Mouse (Mus musculus): Measurements from ENCODE around the gene Sgsm2.
A peak's percentile ranks its signal among the peaks of the same experiment; 100 is the strongest.

The Sgsm2 gene

DNA sequence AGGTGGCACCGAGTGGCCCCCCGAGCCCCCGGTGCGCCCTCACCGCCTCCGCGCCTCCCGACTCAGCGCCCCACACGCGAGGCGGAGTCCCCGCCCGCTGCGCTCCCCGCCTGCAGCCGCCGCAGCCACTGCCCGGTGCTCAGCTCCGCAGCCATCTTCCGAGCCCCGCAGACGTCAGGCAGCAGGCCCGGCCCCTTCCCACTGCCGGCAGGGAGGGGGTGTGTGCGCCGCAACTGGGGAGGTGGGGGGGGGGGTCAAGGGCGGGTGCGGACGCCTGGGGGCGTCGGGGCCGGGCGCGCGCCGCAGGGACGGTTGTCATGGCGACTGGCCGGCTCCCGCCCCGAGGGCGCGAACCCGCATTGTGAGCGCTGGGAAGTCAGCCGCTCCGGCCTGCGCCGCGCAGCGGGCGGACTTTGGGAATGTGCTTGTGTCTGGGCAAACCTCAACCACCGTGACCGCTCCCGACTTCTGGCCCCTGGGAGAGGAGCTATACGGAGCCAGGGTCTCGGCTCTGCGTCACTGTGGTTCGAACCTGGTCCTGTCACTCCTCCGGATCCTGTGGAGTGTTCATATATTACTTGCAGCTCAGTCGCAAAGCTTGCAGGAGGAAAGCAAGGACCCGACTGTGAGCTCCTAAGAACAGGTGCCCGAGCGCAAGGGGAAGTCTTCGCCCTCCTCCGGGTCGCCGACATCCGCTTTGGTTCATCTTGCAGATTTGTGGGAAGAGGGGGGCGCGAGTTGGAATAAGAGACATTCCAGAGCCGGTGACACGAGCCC is at the start of gene Sgsm2:
Gene Sgsm2 (minus strand): TSS at position 160 of the 777 bp plus-strand sequence.
- no peak for DNase-seq (ENCODE audit: low read depth)

DNA sequence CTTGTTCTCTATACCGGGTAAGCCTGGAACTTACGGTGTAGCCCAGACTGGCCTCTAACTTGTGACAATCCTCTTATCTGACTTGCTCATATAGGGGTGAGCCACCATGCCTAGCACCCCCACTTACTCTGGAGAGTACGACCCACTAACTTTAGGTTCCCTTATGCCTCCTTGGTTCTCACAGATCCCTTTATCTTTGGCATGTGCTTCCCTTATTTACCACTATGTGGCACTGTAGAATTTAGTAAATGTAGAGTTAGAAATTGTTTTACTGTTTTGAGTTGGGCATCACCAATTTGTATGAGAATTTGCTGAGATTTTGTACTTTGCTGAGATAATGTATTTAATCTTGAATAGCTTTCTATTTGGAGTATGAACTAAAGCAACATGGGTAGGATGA is 49.5 kb upstream of the Sgsm2 start:
- DNase-seq (ENCODE audit: low read depth), result peak; percentile 40

DNA sequence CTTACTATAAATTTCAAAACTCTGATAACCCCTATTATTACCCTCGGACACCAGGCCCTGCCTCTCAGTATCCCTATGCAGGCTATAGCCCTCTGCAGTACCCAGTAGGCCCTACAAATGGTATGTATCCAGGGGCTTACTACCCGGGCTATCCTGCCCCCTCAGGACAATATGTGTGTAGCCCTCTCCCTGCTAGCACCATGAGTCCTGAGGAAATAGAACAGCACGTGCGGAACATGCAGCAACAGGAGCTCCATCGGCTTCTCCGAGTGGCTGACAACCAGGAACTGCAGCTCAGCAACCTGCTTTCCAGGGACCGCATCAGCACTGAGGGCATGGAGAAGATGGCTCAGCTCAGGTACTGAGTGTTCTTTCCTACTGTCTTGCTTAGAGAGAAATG is 33.5 kb upstream of the Sgsm2 start:
- DNase-seq (ENCODE audit: low read depth), result no peak

DNA sequence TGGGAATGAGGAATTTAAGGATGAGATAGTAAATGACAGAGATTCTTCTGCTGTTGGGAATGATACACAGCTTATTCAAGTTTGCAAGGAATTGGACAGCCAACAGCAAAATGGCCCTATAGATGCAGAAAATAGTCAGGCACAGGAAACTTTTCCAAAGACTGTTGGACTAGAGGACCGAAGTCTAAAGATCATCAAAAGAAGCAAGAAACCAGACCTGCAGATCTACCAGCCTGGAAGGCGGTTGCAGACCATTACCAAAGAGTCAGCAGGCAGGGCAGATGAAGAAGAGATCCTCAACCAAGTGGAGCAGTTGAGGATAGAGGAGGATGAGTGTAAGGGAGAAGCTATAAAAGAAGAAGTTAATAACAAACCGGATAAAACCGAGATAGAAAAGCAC is 32.3 kb upstream of the Sgsm2 start:
- DNase-seq (ENCODE audit: low read depth), result no peak

DNA sequence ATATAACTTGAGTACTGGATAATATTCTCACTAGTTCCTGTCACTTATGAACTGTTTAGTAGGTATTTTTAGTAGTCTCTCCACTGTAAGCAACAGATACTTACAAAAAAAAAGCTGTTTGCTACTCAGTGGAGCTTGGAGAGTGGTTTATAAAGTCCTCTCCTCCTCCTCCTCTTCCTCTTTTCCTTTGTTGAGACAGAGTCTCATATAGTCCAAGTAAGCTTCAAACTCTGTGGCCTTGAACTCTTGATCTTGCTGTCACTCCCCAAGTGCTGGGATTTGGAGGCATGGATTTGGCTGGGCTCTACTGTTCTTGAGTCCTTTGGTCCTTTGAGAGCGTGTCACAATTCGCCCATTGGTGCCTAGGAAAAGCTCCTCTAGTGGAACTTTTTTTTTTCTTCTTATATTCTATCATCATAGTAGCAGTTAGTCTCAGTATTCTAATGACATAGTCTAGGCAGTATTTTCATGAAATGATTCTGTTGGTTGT is 30.4 kb upstream of the Sgsm2 start:
- DNase-seq (ENCODE audit: low read depth), result no peak

DNA sequence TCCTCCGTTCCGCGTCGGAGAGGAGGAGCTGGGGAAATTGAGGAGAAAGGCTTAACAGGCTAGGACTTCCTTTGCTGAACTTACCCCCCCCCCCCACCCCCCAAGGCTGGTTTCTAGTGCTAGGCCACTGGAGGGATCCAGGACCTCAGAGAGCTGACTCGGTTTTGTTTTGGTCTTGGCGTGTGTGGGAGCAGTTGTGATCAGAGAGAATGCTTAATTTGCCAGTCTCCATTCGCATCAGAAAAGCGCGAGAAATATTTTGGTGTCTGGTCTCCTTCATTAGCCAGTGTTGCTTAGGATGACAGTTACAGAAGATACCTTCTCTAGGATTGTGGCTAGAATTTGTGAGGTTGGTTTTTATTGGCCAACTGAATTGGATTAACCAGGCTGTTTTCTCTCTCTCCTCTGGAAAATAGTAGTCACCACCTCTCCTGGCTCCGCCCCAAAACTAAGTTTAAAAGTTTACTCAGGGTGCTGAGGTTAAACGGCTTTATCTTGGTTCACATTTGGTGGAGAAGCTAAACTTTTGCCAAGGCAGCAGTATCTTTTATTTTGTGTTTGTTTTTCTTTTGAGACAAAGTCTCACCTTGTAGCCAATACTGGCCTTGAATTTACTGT is 29.6 kb upstream of the Sgsm2 start:
- peak; percentile 80 for DNase-seq (ENCODE audit: low read depth)

DNA sequence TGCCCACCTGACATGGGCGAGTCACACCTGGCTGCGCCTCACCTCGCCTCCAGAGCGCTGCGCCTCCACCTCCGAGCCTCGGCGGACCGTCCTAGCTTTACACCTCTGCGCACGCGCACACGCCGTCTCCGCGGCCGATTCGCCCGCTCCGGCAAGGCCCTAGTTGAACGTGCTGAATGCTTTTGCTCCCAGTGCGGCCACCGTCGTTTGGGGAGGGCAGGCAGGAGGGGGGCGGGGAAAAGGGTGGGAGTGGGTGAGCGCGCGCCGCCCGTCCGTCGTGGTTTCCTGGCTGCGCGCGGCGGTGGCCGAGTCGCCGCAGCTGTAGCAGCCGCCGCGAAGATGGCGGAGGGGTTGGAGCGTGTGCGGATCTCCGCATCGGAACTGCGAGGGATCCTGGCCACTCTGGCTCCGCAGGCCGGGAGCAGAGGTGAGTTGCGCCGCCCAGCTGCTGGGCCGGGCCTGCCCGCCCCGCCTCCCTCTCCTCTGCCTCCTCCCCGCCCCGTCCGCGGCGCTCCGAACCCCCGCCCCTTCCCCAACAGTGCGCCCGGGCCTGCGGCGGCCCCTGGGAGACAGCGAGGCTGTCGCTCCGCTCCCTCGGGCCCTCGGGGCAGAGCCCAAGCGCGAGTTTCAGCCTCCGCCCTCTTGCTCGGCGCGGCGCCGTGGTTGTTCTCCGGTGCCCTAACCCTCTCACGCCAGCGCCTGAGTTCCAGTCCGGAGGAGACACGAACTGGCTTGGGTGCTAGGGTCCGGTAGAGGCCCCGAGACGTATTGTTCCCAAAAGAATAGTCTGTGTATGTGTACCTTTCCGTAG is 28.9 kb upstream of the Sgsm2 start, which contains the start of the genes Smg6 and Srr:
Gene Smg6 (plus strand): TSS at position 247 of the 811 bp plus-strand sequence.
Gene Srr (minus strand): TSS at position 372 of the 811 bp plus-strand sequence.
- peak; percentile 93 for DNase-seq (ENCODE audit: low read depth)

DNA sequence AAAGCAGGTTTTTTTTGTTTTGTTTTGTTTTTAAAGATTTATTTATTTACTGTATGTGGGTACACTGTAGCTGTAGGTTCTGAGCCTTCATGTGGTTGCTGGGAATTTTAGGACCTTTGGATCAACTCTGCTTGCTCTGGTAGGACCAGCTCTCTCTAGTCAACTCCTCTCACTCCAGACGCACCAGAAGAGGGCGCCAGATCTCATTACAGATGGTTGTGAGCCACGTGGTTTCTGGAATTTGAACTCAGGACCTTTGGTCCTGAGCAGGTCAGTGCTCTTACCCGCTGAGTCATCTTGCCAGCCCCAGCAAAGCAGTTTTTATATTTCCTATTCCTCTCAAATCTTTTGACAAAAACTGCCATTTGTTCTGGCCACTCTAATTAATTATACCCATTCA is 27.3 kb upstream of the Sgsm2 start:
- no peak for DNase-seq (ENCODE audit: low read depth)

DNA sequence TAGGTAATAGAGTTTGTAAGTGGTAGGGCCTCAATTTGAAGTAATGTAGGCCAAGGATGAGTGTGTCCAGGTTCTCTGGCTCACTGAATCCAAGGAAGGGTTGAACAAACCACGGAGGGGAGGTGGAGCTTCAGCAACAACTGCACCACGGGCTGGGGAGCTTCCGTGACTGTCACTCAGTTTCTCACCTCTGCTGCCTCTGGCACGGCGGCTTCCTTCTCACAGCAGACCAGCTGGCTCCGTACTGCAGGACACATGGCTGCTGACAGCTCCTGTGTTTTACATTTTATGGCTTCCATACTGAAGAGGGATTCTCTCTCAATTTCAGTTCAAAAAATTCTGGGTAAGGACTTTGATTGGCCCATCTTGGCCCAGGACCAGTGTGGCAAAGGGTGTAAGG is 22.4 kb upstream of the Sgsm2 start:
- DNase-seq (ENCODE audit: low read depth), result no peak

DNA sequence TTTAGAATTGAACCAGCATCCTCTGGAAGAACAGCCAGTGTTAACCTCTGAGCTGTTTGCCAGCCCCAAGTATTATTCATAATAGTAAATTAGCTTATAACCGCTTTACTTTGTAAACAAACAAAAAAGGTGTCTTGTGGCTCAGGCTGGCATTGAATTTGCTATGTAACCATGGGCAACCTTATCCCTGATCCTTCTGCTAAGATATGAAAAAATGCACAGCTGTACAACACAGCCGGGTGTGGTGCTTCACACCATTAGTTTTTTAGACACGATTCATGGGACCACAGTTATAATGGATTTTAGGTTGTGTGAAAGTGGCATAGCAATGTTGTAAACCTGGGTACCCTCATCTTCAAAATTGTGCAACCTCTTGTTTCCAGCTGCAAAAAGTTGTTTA is 15.6 kb upstream of the Sgsm2 start:
- DNase-seq (ENCODE audit: low read depth), result no peak

DNA sequence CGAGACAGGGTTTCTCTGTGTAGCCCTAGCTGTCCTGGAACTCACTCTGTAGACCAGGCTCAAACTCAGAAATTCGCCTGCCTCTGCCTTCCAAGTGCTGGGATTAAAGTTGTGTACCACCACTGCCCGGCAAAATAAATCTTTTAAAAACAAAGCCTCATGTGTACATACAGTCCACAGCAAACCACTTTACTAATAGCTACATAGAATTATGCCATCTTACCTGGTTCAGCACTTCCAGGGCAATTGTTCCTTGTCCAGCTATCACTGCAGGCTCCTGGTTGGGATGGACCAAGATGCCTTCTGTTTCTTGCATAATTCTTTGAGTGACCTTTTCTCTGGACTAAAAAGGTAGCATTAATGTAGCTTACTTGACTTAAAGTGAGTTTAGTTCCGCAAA is 13.1 kb upstream of the Sgsm2 start:
- DNase-seq (ENCODE audit: low read depth), result no peak

DNA sequence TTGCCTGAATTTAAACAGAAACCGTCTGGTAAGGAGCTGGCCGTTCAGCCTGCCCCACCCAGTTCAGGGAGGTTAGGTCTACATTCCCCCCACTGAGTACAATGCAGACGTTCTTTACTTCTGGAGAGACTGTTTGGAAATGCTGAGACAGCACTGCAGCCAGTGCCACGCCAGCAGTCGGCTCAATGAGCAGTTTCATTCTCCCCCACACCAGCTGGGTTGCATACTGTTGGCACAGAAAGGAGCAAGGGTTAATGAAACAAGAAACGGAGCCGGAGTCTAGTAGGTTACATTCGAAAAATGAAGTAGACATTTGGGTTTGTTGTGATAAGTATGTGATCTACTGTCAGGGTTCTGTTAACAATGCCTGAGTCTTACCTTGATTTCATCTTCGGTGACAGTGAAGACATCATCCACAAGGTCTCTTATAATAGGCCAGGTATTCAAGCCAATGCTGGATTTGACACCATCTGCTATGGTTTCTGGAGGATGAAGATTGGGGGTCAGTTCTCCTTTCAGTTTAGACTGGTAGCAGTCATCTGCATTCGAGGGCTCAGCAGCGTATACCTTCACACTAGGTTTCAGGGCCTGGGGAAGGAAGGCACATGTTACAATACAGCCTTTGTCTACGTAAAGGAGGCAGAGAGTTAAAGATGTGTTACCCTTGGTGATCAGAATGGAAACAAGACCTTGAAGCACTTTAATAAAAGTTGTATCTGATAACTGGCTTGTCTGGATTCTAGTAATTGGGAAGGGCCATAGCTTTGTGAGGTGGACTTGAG is 11.9 kb upstream of the Sgsm2 start:
- no peak for DNase-seq (ENCODE audit: low read depth)

DNA sequence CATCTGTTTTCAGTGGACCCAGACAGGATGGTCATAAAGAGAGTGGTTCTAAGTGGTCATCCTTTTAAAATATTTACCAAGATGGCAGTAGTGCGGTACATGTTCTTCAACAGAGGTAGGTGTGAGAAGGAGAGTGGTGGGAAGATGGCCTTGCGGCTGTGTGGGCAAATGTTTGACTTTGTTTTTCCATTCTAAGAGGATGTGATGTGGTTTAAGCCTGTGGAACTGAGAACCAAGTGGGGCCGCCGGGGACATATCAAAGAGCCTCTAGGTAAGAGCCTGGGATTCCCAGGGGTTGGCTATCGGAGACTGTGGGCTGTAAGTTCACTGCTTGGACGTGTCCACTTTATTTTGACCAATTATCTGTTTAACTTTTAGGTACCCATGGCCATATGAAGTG is 11.0 kb upstream of the Sgsm2 start:
- DNase-seq (ENCODE audit: low read depth), result no peak

DNA sequence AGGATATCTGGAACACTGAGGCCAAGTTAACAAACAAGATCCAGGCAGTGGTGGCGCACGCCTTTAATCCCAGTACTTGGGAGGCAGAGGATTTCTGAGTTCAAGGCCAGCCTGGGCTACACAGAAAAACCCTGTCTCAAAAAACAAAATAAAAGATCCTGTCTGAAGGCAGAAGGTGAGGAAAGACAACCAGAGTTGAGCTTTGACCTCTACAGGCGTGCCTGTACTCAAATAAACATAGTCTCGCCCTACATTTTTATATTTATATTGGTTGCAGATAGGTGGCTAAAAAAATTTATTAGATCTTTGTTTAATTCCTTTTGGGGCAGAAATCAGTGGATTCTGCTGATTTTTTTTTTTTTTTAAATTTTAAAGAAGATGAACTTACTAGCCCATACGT is 5.6 kb upstream of the Sgsm2 start:
- no peak for DNase-seq (ENCODE audit: low read depth)

DNA sequence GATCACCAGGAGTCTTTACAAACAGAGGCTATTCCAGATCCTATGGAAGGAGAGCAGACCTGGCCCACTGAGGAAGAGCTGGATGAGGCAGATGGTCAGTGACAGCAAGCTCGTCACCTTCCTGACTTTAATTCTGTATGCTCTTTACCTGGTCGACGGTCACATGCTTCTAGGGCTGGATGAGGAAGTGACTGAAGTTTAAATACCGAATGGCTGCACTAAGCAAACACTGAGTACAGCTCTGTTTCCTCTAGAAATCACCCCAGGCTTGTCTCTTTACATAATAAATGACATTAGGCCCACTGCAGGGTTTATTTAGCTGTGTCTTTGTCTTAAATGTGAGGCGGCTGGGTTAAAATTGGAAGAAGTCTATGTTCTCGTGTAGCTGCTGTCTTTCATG is 4.7 kb upstream of the Sgsm2 start:
- DNase-seq (ENCODE audit: low read depth), result no peak

DNA sequence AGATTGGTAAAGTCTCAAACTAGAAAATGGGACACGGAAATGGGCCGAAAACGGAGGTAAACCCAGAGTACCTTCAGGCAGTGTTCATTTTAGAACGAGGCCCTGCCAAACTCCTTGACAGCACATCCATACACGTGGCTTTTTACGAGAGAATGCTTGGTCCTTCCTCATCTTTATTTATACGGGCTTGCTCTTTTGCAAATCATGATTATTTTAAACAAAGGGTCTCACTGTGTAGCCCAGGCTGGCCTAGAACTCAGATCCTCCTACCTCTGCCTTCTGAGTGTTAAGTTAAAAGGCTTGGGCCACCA is 1.6 kb upstream of the Sgsm2 start:
- no peak for DNase-seq (ENCODE audit: low read depth)

DNA sequence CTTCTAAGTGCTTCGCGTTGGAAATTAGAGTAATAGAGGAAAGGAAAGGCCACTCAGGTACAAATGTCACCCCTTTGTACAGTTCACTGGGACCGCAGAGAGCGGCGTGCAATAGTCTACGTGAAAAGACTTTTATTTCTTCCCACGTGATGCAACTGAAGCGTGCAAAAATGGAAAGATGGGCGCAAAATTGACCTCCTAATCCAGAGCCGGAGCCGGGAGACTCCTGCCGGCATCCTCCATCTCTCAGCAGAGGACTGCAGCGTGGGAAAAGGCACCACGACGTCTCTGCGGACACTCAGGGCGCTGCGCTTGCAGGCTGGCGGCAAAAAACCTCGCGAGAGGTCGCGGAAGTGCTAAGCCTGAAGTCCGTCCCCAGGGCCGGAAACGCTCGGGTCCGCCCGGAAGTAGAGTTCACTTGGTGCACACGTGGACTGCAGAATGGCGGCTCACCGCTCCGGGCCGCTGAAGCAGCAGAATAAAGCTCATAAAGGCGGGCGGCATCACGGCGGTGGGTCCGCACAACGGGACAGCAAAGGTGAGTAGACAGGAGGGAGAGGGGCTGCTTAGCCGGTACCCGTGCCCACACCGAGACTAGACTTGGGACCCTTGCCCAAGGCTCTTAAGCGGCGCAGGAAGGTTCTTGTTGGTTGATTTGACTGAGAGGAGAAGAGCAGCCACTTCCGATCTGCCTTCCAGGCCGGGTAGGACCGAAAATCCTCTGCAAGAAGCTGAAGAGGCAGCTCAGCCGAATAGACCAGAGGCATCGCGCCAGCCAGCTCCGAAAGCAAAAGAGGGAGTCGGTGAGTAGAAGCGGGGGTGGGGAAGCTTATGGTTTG is 1.0 kb upstream of the Sgsm2 start, which contains the start of gene Tsr1:
Gene Tsr1 (plus strand): TSS at position 394 of the 839 bp plus-strand sequence.
- peak; percentile 92 for DNase-seq (ENCODE audit: low read depth)

DNA sequence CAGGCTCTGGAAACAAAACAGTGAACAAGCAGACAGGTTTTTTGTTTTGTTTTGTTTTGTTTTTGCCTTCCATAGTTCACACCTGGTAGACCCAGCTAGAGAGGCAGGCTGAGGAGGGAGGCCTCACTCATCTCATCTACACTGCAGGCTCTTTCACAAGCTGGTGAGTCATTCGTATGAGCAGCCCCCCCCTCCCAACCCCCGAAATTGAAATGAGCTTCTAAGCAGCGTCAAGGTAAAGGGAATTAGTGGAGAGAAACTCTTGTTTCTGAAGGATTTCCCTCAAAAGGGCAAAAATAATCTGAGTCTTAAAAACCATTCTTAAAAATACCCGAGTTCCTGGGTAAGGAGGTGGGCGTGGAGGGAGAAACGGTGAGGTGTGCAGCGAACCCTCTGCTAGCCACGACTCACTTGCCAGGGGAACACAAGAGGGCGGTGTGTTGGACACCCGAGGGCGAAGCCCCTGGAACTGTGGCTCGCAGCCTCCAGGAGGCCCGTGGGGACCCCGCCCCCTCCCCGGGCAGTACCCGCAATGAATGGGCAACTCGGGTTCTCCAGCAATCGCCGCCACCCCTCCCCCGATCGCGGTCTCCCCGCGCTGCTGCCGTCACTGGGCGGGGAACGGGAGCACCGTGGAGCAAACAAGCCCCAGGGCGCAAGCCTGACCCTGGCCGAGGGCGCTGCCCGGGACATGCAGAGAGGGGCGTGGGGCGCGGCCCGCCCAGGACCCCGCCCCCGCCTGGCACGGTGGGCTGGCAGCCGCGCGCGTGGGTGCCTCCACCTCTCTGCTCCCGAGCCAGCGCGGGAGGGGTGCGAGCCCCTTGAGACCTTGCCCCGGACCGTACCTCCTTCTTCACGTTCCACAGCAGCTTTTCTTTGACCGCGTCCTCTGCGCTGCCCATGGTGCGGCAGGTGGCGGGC is 620 bp downstream of the Sgsm2 start:
- peak; percentile 38 for DNase-seq (ENCODE audit: low read depth)

DNA sequence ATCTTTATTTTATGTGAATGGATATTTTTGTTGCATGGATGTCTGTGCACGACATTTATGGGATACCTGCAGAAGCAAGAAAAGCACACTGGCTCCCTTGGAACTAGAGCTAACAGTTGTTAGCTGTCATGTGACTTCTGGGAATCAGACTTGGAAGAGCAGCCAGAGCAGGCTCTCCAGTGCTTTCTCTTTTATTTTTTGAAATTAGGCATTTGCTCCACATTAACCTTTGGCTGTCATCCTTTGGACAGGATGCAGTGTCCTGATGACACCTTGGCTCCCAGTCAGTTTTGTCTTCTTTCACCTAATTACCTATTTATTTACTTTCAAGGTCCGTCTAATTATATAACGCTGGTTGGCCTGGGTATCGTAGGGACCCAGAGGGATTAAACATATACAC is 2.2 kb downstream of the Sgsm2 start:
- no peak for DNase-seq (ENCODE audit: low read depth)

DNA sequence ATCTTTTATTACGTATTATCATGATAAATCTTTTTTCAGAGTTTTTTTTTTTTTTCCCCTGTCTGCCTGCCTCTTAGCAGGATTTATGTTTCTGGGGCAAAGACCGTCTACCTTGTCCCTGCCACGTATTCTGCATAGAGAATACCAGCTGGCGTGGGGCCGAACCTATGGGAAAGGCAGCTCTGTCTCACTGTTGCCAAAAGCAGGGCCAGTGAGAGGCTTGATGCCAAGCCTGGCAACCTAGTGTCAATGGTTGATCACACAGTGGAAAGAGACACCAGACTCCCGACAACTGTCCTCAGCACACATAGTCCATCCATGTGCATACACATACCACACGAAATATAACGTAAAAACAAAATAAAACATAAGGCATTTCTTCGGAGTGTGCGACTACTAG is 13.8 kb downstream of the Sgsm2 start:
- DNase-seq (ENCODE audit: low read depth), result no peak

Data from c-Kit-positive CD71-positive TER-119-negative erythroid progenitor cells, embryonic 14.5 days (primary cell).